In genomic region chr5:105445686-105446085, GRCm38 (mm10) we compare ENCODE assay signal across 24 mouse cellular contexts. TPM values are rescaled to one million over a fixed set of nuclear protein-coding genes. Genes with fewer than 3 reads are reported as not detected.
DNase-seq lines count a peak whose midpoint lies in the region; ATAC-seq lines count a peak whose summit lies in the region.
"Had no signal": no experiment of that assay in that cellular context is flagged by ENCODE, and none has a peak within 500 bp of the region (broad histone marks: within the 10 kb centered on the region; RNA-seq: fewer than 3 reads in every experiment).

No protein-coding gene starts in this region.

- H3K27me3 ChIP-seq in midbrain, embryonic 11.5 days (ENCODE audit: control insufficient read depth, insufficient read depth, low read length): no peaks in the 10 kb centered on the region
- H3K27me3 ChIP-seq in midbrain, embryonic 15.5 days (replicated peaks): no peaks in the 10 kb centered on the region
- H3K27me3 ChIP-seq: embryonic facial prominence, embryonic 15.5 days; forebrain, embryonic 15.5 days; heart, embryonic 15.5 days; Patski had no signal

- no peaks in the 10 kb centered on the region for H3K9me3 ChIP-seq in midbrain, embryonic 11.5 days (ENCODE audit: control insufficient read depth, low read length)
- H3K9me3 ChIP-seq in midbrain, embryonic 15.5 days: no peaks in the 10 kb centered on the region
- H3K9me3 ChIP-seq: embryonic facial prominence, embryonic 15.5 days; forebrain, embryonic 15.5 days; heart, embryonic 15.5 days had no signal

- 80% methylated on average over 6 of the region's 6 CpGs for WGBS in midbrain, embryonic 11.5 days
- 80% methylated on average over 6 of the region's 6 CpGs for WGBS in midbrain, embryonic 15.5 days

- DNase-seq in frontal cortex, postnatal 36 days (ENCODE audit: low spot score in 2 of 2): no peak
- peak; percentile 53 for DNase-seq in midbrain, embryonic 11.5 days (ENCODE audit: low spot score, missing footprints)
- DNase-seq in urinary bladder, postnatal 14 days (ENCODE audit: low spot score): no peak
- no peak for DNase-seq in adrenal gland, postnatal 4 days (ENCODE audit: low spot score in 2 of 2)
- DNase-seq in layer of hippocampus, adult 11-12 months (ENCODE audit: low spot score): no peak
- DNase-seq: adrenal gland, postnatal 14 days; cerebellum, adult 18-20 months; cerebellum, adult 9-11 months; cerebellum, postnatal 36 days; embryo, embryonic 11 days; gastrocnemius, postnatal 14 days; heart, adult 2 months; heart, postnatal 14 days had no signal

- no peak overlapping the region for H3K4me3 ChIP-seq in midbrain, embryonic 11.5 days (ENCODE audit: low read depth, low read length)
- no peak overlapping the region for H3K4me3 ChIP-seq in midbrain, embryonic 15.5 days
- H3K4me3 ChIP-seq: embryonic facial prominence, embryonic 15.5 days; erythroblast, embryonic 14.5 days; forebrain, embryonic 15.5 days; heart, adult 2 months; heart, embryonic 15.5 days had no signal

- no peaks in the 10 kb centered on the region for H3K4me1 ChIP-seq in midbrain, embryonic 11.5 days (ENCODE audit: control insufficient read depth, insufficient read depth, low read length)
- H3K4me1 ChIP-seq in midbrain, embryonic 15.5 days: no peaks in the 10 kb centered on the region
- H3K4me1 ChIP-seq: embryonic facial prominence, embryonic 15.5 days; forebrain, embryonic 15.5 days had no signal

- no peak overlapping the region for H3K27ac ChIP-seq in midbrain, embryonic 11.5 days (ENCODE audit: low read depth, low read length)
- H3K27ac ChIP-seq in midbrain, embryonic 15.5 days: no peak overlapping the region
- H3K27ac ChIP-seq: embryonic facial prominence, embryonic 15.5 days; forebrain, embryonic 15.5 days; heart, adult 2 months; heart, embryonic 15.5 days; hindbrain, embryonic 14.5 days had no signal

- H3K4me2 ChIP-seq in midbrain, embryonic 11.5 days: no peak overlapping the region
- H3K4me2 ChIP-seq in midbrain, embryonic 15.5 days: no peak overlapping the region
- H3K4me2 ChIP-seq: embryonic facial prominence, embryonic 15.5 days; forebrain, embryonic 15.5 days; heart, embryonic 11.5 days; heart, embryonic 15.5 days; hindbrain, embryonic 14.5 days had no signal

- H3K9ac ChIP-seq in midbrain, embryonic 11.5 days (ENCODE audit: low read length): no peak overlapping the region
- H3K9ac ChIP-seq in midbrain, embryonic 15.5 days: no peak overlapping the region
- H3K9ac ChIP-seq: embryonic facial prominence, embryonic 15.5 days; forebrain, embryonic 15.5 days; heart, embryonic 15.5 days; hindbrain, embryonic 14.5 days had no signal

- ATAC-seq in frontal cortex, adult (ENCODE audit: low TSS enrichment): peak; percentile 14; the same call in 1 of the 2 replicates
- no peak for ATAC-seq in midbrain, embryonic 11.5 days (ENCODE audit: low FRiP score)
- no peak for ATAC-seq in midbrain, embryonic 15.5 days (replicated peaks)
- ATAC-seq in megakaryocyte progenitor cell, adult 5-6 weeks (replicated peaks; ENCODE audit: poor library complexity): peak; percentile 58
- ATAC-seq: activated CD4-positive, CD25-positive, alpha-beta regulatory T cell, adult 4 months; forebrain, embryonic 15.5 days; Patski had no signal

- H3K36me3 ChIP-seq in midbrain, embryonic 11.5 days (ENCODE audit: control insufficient read depth, insufficient read depth, low read length): no peaks in the 10 kb centered on the region
- H3K36me3 ChIP-seq in midbrain, embryonic 15.5 days (replicated peaks): no peaks in the 10 kb centered on the region
- H3K36me3 ChIP-seq: embryonic facial prominence, embryonic 15.5 days; forebrain, embryonic 15.5 days; heart, embryonic 15.5 days had no signal

RNA-seq across cellular contexts. Expression of gene Lrrc8b, which starts 30.1 kb away (rescaled TPM):
- 13.3 and 13.8 TPM in 2 replicates for polyA plus RNA-seq in midbrain, embryonic 11.5 days (2014; fragmentation: Nextera tagmentation; extraction: Ambion mirVana)
- 17.7 and 18.0 TPM in 2 replicates for polyA plus RNA-seq in midbrain, embryonic 15.5 days (2015; fragmentation: Nextera tagmentation; extraction: Ambion mirVana)
- total RNA-seq in megakaryocyte progenitor cell, adult 5-6 weeks (2015): 15.3 and 20.5 TPM in 2 replicates
- 8.0 and 9.5 TPM in 2 replicates for total RNA-seq in megakaryocyte progenitor cell, adult 5-6 weeks (2017)
- total RNA-seq in adrenal gland, postnatal 4 days (2021): 10 to 100 TPM; 85.8 TPM

Comparison
In these comparisons a context has a peak if more than half of its experiments do, and no peak if none do; other contexts are left out.
1. ATAC-seq: peak in frontal cortex, adult (single experiment) and megakaryocyte progenitor cell, adult 5-6 weeks (single experiment); none in midbrain, embryonic 11.5 days (single experiment) and midbrain, embryonic 15.5 days (single experiment).
2. RNA of gene Lrrc8b, which starts 30.1 kb away (total RNA-seq): 85.8 TPM in adrenal gland, postnatal 4 days; 8.0 to 20.5 TPM in megakaryocyte progenitor cell, adult 5-6 weeks; every median in the first group is over 4 times any median in the second.